Mouse (Mus musculus) central nervous system, embryonic 11.5 days (tissue): ENCODE data around the gene Tet2. TPM values are rescaled to one million over a fixed set of nuclear protein-coding genes. Genes with fewer than 3 reads are reported as not detected.

Source experiments
- polyA plus RNA-seq: library from polyadenylated mRNA; depleted of rRNA; stranded (reverse); fragments of >200 nt; gene quantifications from 2 replicates; pipeline ENCODE4 v1.2.3, GENCODE M21; 2012; rRNA removed

Gene Tet2
- 18.2 and 28.3 TPM in 2 replicates for polyA plus RNA-seq

GRCm38 (mm10) chr3:133544551-133545303 is at the start of gene Tet2:
Gene Tet2 (minus strand): TSS chr3:133545139.

Other genes starting within 250 kb of the Tet2 start
- gene Ppa2, start 235.0 kb downstream of the Tet2 start, polyA plus RNA-seq = 31.2 and 44.7 TPM in 2 replicates